Mouse (Mus musculus) frontal cortex, postnatal 25 days (tissue): ENCODE data around the gene Ptprm.
"Not testable (repeated sequence)": the region's sequence is repeated elsewhere in the genome, so short reads cannot be mapped to it uniquely, and the experiment has no call there.

ENCODE experiments used
- DNase-seq, 2 experiments: peaks; one replicate each; pipeline ENCODE4 v3.0.0; 2022; ENCODE audit warnings: low spot score in 2 of 2

The Ptprm gene

GRCm38 (mm10) chr17:66877582-66877981, 476.7 kb downstream of the Ptprm start:
- no peak for DNase-seq

GRCm38 (mm10) chr17:66874810-66875209, 479.4 kb downstream of the Ptprm start:
- no peak for DNase-seq

GRCm38 (mm10) chr17:66871396-66871795, 482.9 kb downstream of the Ptprm start:
- no peak for DNase-seq

GRCm38 (mm10) chr17:66869581-66870002, 484.7 kb downstream of the Ptprm start:
- no peak for DNase-seq

GRCm38 (mm10) chr17:66864441-66864840, 489.8 kb downstream of the Ptprm start:
- DNase-seq = no peak

- DNase-seq = no peak
Measured at GRCm38 (mm10) chr17:66861557-66861956, 492.7 kb downstream of the Ptprm start.

GRCm38 (mm10) chr17:66858757-66859156, 495.5 kb downstream of the Ptprm start:
- DNase-seq = no peak

- no peak for DNase-seq
Measured at GRCm38 (mm10) chr17:66852496-66852895, 501.8 kb downstream of the Ptprm start.

GRCm38 (mm10) chr17:66847011-66847410, 507.2 kb downstream of the Ptprm start:
- not testable (repeated sequence) for DNase-seq

GRCm38 (mm10) chr17:66822347-66822746, 531.9 kb downstream of the Ptprm start:
- no peak for DNase-seq

GRCm38 (mm10) chr17:66817380-66817779, 536.9 kb downstream of the Ptprm start:
- DNase-seq = no peak

GRCm38 (mm10) chr17:66815921-66816320, 538.3 kb downstream of the Ptprm start:
- DNase-seq = no peak

GRCm38 (mm10) chr17:66813786-66814185, 540.5 kb downstream of the Ptprm start:
- DNase-seq = no peak

GRCm38 (mm10) chr17:66813346-66813745, 540.9 kb downstream of the Ptprm start:
- DNase-seq = no peak

- DNase-seq = no peak
Measured at GRCm38 (mm10) chr17:66809786-66810185, 544.5 kb downstream of the Ptprm start.

GRCm38 (mm10) chr17:66808186-66808585, 546.1 kb downstream of the Ptprm start:
- DNase-seq = no peak

- DNase-seq = no peak
Measured at GRCm38 (mm10) chr17:66801831-66802687, 552.2 kb downstream of the Ptprm start.

- DNase-seq = no peak
Measured at GRCm38 (mm10) chr17:66800231-66800630, 554.0 kb downstream of the Ptprm start.

- DNase-seq = no peak
Measured at GRCm38 (mm10) chr17:66786166-66786565, 568.1 kb downstream of the Ptprm start.

GRCm38 (mm10) chr17:66785586-66785985, 568.7 kb downstream of the Ptprm start:
- DNase-seq = no peak

GRCm38 (mm10) chr17:66783601-66784000, 570.7 kb downstream of the Ptprm start:
- no peak for DNase-seq

GRCm38 (mm10) chr17:66783075-66783492, 571.2 kb downstream of the Ptprm start:
- DNase-seq = no peak

GRCm38 (mm10) chr17:66781910-66782309, 572.3 kb downstream of the Ptprm start:
- no peak for DNase-seq

- no peak for DNase-seq
Measured at GRCm38 (mm10) chr17:66779026-66779425, 575.2 kb downstream of the Ptprm start.
